Mouse (Mus musculus) heart, postnatal 4 days (tissue): Measurements from ENCODE around the gene Trip11. TPM values are rescaled to one million over a fixed set of nuclear protein-coding genes. Genes with fewer than 3 reads are reported as not detected.

Experiments used
- DNase-seq: peaks from one replicate; pipeline ENCODE4 v3.0.0; 2021
- total RNA-seq, 2 experiments: library from RNA; stranded (reverse); gene quantifications; 2 replicates each; pipeline ENCODE4 v1.2.3; 2021

Trip11 gene
- total RNA-seq, 2 experiments from 2014 or later = 29.9 to 31.2 TPM

- no peak for DNase-seq
These were observed 19.8 kb downstream of the Trip11 start for GRCm38 (mm10) chr12:101893296-101893695.

- DNase-seq = no peak
These were observed 20.2 kb downstream of the Trip11 start for GRCm38 (mm10) chr12:101892832-101893231.

- no peak for DNase-seq
These were observed 22.0 kb downstream of the Trip11 start for GRCm38 (mm10) chr12:101891066-101891465.

- DNase-seq = no peak
These were observed 23.7 kb downstream of the Trip11 start for GRCm38 (mm10) chr12:101889351-101889750.

- DNase-seq = no peak
These were observed 24.8 kb downstream of the Trip11 start for GRCm38 (mm10) chr12:101888312-101888711.

- DNase-seq = no peak
These were observed 28.1 kb downstream of the Trip11 start for GRCm38 (mm10) chr12:101884926-101885325.

GRCm38 (mm10) chr12:101876374-101876773, 36.7 kb downstream of the Trip11 start:
- no peak for DNase-seq

- no peak for DNase-seq
These were observed 38.0 kb downstream of the Trip11 start for GRCm38 (mm10) chr12:101875107-101875506.

GRCm38 (mm10) chr12:101862286-101862964, 50.6 kb downstream of the Trip11 start:
- DNase-seq = no peak

GRCm38 (mm10) chr12:101860256-101860655, 52.8 kb downstream of the Trip11 start:
- DNase-seq = no peak

- DNase-seq = no peak
These were observed 55.1 kb downstream of the Trip11 start for GRCm38 (mm10) chr12:101858011-101858410.

GRCm38 (mm10) chr12:101854336-101854735, 58.7 kb downstream of the Trip11 start:
- no peak for DNase-seq

- no peak for DNase-seq
These were observed 61.1 kb downstream of the Trip11 start for GRCm38 (mm10) chr12:101851846-101852564.

GRCm38 (mm10) chr12:101851314-101851713, 61.8 kb downstream of the Trip11 start:
- DNase-seq = peak; percentile 21

GRCm38 (mm10) chr12:101836546-101837274, 76.4 kb downstream of the Trip11 start:
- DNase-seq = no peak

GRCm38 (mm10) chr12:101834715-101835114, 78.4 kb downstream of the Trip11 start:
- no peak for DNase-seq

- DNase-seq = no peak
These were observed 79.3 kb downstream of the Trip11 start for GRCm38 (mm10) chr12:101833776-101834175.

GRCm38 (mm10) chr12:101833115-101833506, 80.0 kb downstream of the Trip11 start:
- DNase-seq = no peak

- no peak for DNase-seq
These were observed 80.6 kb downstream of the Trip11 start for GRCm38 (mm10) chr12:101832179-101833114.

GRCm38 (mm10) chr12:101831221-101831620, 81.8 kb downstream of the Trip11 start:
- DNase-seq = no peak

- no peak for DNase-seq
These were observed 89.9 kb downstream of the Trip11 start for GRCm38 (mm10) chr12:101823161-101823560.

- no peak for DNase-seq
These were observed 91.5 kb downstream of the Trip11 start for GRCm38 (mm10) chr12:101821596-101821995.
